Mouse (Mus musculus) ZHBTc4 (cell line): Measurements from ENCODE around the gene Myo1d.

Experiments
- DNase-seq: peaks from one replicate; pipeline ENCODE4 v3.0.0-alpha.2; 2011; ENCODE audit warnings: low read depth, low spot score

The Myo1d gene

DNA sequence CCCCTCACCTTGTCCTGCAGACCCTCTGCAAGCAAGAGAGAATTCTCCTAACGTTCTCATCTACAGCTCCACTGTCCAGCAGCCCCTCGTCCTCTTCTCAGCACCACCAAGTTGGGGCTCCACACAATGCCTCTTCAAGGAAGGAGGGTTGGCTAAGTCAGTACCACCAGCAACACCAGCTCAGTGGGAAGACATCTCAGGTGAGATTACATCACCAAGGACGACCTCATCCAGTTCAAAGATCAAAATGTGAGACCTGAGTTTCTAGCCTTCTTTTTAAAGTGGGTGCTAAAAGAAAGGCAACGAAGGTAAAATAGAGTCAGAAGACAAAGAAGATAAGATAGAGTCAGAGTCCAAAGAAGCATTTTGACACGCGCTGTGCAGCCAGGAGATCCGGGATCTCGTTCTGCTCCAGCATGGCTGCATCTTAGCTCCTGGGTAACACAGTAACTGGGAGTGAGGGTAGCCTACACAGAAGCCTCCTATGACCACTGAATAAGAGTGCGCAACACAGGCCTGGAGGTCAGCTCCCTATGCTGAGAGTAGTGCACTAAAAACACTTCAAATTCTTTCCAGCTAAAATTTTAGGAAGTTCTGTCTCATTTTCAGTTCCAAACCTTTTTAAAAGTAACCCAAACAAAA lies 56.3 kb downstream of the Myo1d start:
- no peak for DNase-seq

DNA sequence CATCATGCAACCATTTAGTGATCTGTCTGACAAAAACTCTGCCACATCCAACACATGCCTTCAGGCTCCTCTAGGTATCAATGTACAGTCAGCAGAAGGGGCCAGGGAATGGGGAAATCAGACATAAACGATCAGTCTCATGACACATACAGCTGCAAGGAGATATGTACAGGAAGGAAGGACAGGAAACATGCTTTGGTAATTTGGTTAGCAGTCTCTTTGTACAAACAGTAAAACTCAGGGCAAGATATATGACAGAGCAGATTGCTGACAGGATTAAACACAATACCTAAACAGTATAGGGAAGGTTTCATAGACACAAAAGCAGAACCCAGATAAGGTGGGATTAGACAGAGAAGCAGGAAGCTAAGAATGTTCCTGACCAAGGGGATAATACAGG lies 60.8 kb downstream of the Myo1d start:
- DNase-seq: no peak

DNA sequence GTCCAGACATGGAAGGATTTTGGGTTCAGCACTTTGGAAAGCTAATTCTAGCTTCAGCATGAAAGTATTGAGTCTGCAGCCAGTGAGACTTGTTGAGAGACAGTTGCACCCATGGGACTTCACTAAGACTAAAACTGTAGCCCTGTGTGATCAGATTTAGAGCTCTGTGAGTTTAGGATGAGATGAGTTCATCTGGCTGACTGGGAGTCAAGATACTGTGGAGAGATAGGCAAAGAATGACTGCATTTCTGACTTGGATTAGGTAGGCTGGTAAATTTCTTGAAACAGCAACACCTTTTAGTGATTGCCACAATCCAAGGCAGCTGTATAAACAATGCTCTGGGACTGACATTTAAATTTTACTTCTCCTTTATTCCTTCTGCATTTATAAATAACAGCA lies 61.8 kb downstream of the Myo1d start:
- DNase-seq: no peak

GRCm38 (mm10) chr11:80715115-80715514 lies 64.7 kb downstream of the Myo1d start:
- DNase-seq: no peak

GRCm38 (mm10) chr11:80713705-80714104 lies 66.1 kb downstream of the Myo1d start:
- DNase-seq: no peak

DNA sequence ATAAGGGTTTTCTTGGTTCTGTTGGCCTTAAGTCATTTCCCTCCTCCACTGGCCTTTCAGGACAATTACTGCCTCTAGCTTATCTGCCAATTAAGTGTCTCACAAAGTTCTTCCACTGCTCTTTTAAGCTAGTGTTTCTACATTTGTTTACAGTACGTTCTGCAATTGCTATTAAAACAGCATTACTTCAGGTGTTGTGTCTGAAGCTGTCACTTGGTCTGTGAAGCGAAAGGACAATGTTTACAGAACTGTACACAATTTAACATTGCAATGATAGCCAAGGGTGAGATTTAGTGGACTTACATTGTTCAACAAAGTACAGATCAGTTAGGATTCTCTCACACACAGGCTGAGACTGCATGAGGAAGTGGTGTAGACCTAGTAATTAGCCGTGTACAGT lies 67.6 kb downstream of the Myo1d start:
- DNase-seq: no peak

- DNase-seq: no peak
These were observed 68.5 kb downstream of the Myo1d start for GRCm38 (mm10) chr11:80711336-80711735.

GRCm38 (mm10) chr11:80700611-80701010 lies 79.2 kb downstream of the Myo1d start:
- DNase-seq: peak; percentile 14

GRCm38 (mm10) chr11:80698721-80699120 lies 81.1 kb downstream of the Myo1d start:
- DNase-seq: no peak

DNA sequence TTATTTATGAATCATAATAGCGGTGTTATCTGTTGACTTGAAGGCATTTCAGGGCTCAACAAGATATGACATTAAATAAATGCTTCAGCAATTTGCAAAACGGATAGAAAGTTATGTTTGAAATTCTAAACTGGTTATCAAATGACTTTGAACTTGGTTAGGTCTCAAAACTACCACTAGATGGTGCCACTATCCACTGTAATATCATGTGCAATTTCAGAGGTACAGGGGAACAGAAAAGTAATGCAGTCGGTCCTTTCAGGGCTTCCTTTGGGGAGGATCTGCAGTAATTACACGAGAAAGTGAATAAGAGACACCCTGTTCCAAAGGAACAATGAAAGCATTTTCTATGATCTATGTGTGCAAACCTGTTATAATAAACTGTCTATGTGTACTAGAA lies 83.5 kb downstream of the Myo1d start:
- peak; percentile 25 for DNase-seq

DNA sequence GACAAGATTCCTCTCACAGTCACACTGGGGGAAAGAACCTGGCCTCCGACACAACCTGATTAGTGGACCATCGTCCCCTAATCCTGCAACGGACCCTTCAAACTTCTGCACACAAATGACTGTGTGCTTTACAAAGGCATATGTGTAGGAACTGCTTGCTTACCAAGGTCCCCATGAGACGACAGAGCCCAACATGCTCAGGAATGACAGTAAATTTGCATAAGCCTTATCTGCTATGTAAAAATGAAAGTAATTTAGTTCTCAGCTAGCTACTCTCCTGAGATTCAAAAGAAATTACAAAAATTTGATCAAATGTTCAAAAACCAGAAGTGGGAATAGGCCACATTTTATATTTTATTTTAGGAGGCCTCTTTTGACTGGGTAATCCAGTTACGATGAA lies 95.2 kb downstream of the Myo1d start:
- DNase-seq: no peak

GRCm38 (mm10) chr11:80682745-80683144 lies 97.1 kb downstream of the Myo1d start:
- peak; percentile 9 for DNase-seq

GRCm38 (mm10) chr11:80673013-80673412 lies 106.8 kb downstream of the Myo1d start:
- peak; percentile 6 for DNase-seq

DNA sequence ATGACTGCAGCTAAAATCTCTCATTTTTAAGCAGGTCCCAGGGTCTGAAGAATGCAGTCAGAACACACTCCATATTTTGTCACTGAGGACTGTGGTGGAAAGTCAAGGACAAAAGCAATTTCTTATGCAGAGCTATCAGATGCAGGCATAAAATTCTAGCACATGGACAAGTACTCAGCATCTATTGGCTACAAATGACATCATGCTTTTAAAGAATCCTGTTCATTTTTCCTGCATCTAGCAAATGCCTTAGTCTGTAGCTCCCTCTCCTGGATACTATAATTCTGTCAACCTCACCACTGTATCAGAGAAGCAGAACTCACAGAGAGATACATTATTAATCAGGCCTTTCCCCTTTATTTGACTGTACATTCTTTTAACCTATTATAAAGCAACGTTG lies 109.4 kb downstream of the Myo1d start:
- peak; percentile 19 for DNase-seq

DNA sequence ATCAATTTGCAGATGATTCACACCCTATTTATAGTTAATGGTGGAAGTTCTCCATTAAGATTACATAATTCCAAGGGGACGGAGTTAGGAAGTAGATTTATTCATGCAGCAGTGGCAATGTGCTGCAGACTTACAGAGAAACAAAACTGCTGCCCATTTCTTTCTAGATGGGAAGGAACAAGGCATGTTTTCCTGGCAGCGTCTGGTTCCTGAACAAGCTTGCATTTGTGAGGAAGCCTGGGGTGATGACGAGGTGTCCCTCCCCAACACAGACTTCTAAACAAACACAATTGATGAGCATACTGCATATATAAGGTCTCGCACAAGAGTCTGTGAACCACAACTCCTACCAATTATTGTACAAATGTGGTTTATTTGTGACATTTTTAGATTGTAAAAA lies 109.9 kb downstream of the Myo1d start:
- DNase-seq: no peak

GRCm38 (mm10) chr11:80666211-80666610 lies 113.6 kb downstream of the Myo1d start:
- no peak for DNase-seq

GRCm38 (mm10) chr11:80664261-80664660 lies 115.6 kb downstream of the Myo1d start:
- no peak for DNase-seq

DNA sequence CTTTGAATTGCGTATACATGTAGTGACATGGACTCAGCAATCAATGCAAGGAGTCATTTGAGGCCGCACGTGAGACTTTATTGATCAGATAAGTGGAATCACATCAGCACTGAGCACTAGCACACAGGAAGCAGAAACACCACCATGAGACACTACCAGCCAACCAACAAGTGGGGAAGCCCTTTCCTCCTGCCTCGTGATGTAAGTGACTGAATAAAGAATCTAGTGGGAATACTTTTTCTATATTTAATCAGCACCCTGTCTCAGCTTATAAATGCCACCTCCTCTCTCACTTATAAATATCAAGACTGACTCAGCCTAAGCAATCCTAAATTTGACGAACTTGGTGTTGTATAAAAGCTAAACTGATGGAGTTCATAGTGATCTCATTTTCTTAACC lies 134.7 kb downstream of the Myo1d start:
- DNase-seq: no peak

DNA sequence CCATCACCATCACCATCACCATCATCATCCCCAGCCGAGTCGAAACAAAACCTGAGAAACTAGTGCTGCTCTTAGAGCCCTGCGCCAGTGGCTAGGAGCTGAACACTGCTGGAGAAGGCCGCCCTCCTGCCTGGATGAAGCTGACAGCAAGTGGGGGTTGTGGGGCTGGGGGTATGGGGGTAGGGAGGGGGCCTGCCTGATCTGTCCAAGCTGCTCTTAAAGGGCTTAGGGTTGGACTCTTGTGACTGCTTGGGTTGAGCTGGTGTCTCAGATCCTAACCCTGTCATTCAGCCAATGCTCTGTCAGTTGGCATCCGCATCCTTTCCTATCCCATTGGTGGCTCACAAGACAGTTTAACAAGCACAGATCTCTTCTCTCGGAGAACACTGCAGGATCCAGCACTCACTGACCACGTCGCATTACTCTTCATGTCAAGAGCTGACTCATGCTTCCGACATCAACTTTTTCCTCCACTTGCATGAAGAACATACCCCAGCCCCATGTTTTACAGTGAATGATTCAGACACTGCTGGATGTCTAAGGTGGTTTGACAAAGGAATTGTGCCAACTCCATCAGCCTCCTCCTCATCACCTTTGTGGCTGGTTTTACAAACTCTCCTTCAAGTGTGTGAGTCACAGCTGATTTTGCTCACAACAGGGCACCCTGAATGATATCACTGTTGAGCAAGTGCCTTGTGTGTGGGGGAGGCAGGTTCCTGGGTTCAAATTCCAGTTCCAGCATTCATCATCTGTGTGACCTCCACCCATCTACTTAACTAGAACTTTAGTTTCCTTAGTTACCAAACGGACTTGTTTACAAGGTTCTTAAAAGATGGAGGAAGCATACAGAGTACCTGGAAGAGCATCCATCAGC lies 150.6 kb downstream of the Myo1d start:
- no peak for DNase-seq

GRCm38 (mm10) chr11:80628581-80628980 lies 151.2 kb downstream of the Myo1d start:
- no peak for DNase-seq

DNA sequence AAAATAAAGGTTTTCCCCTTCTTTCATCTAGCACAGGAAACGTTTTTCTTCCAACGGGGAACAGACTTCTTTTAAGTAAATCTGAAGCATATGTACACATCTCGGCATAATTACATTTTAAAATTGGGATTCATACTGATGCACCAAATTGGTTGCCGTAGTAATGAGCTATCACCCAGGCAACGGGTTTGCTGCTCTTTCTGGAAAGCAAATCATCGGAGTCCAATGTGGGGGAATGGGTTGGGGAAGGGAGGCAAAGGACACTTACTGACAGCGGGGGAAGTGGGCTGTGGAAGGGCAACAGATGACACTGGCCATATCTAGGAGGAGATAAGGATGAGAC lies 156.8 kb downstream of the Myo1d start:
- DNase-seq: no peak

GRCm38 (mm10) chr11:80622233-80623037 lies 157.4 kb downstream of the Myo1d start:
- peak; percentile 27 for DNase-seq
